Mouse (Mus musculus): ENCODE results near the gene Cftr.

The Cftr gene

DNA sequence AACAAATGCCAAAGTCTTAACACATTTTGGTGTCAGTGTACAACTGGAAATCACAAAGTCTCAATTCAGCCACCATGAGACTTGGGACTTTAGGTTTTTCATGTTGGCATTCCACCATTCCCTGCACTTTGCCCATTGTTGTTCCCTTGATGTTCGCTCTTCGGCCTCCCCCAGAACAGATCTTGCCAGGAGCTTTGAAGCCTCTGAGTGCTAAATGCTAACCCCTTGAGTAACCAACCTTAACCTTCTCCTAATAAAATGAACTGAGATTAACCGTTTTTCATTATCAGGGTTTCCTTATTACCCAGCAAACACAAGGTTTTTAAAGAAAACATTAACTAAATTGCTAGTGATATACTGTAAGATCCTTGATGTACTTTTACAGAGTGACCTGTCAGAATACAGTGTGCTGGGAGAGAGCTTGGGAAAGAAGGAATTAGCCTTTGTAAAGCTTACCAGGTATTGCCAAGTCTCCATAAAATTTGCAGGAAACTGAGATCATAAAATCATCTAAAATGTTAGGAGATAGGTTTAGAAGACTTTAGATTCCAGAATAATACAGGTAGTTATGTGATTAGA lies 144.0 kb downstream of the Cftr start:
- in situ Hi-C loops (cut with MboI, MseI) = no loop called here

DNA sequence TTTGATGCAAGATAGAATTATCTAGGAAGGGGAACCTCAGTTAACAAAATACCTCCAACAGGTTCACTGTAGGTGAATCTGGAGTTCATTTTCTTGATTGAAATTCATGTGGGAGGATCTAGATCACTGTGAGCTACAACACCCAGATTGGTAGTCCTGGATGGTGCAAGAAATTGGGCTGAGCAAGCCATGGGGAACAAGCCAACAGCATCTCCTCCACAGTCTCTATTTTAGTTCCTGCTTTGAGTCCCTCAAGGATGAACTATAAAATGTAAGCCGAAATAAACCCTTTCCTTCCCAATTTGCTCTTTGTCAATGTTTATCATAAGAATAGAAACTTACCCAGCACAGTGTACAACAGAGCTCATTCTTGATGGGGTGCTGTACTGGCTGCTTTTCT lies 152.5 kb downstream of the Cftr start:
- in situ Hi-C loops (cut with MboI, MseI) = no loop called here

DNA sequence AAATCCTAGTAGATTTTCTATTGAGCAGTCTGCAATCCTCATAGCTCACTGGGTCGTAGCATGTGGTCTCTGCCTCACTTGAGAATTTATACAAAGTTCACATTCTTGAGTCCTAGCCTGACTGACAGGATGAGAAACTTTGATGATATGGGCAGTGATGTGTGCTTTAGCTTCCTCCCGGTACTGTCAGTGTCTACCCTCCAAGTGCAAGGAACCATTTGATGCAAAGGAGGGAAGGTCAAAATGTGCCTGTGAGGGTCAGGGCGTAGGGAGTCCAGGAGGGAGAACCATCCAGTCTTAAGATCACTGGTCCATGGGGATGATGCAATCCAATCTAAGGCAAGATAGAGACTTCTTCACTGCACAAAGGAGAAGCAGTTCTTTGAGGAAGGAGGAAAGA lies 164.9 kb downstream of the Cftr start:
- in situ Hi-C loops (cut with MboI, MseI) = no loop called here

DNA sequence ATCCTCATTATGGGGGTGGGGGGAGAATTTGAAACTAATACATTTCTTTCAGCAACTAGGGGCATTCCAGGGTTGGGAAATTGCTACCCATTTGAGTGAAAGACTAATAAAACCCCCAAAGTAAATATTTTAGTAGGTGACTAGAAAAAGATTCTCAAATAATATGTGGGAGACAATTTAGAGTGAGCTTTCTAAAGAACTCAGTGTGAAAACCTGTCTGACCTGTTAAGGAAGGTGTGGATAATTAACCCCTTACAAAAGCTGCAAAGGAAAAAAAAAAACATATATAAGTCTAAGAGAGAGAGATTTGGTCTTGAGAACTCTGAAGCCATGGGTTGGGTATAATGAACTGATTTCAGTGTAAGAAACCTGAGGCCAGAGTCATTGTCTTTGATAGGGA lies 167.8 kb downstream of the Cftr start:
- in situ Hi-C loops (cut with MboI, MseI) = no loop called here

DNA sequence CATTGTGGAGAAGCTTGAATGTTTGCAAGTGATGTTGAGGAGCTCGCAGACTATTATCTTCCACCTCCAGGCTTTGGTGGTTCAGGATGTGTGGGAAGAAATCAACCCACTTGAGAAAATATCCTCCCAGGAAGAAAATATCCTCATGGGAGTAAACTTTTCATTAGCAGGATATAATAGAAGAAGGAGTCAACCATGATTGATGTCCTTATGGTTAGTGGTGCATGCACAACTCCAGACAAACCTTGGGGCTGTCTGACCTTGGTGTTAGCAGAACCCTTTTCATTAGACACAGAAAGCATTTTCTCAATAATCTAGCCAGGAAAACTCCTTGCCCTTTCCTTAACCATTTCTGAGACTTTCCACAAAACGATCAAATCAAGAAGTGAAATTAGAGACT lies 173.8 kb downstream of the Cftr start:
- in situ Hi-C loops (cut with MboI, MseI) = no loop called here

DNA sequence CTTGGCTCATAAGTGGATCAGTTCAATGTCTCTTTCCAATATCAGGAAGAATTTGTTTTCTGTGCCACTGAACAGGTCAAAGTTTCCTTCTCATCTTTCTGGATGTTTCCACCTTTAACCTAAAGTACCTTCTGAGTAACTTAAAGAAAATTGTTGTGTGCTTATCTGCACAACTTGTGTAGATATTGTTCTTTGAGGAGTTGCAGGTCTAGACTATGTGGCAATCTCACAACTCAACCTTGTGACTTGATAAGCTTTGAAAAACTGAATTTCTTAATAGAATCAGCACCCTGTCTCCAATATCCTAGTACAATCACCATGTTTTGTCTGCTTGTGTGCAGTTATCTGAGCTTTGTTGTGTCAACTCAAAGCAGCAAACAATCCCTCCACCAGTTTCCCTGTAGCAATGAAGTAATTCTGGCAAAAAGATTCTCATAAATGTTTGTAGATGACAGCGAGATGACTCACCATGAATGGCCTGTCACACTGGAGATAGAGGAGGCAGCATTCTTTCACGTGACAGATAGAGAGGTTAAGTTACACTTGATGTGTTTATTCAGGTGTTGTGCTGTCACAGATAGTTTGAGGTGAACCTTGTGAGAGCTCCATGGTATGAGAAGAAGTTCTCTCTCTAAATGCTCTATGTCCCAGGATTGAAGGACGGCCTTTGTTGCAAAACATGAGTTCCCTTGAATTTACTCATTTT lies 178.8 kb downstream of the Cftr start:
- in situ Hi-C loops (cut with MboI, MseI) = no loop called here

DNA sequence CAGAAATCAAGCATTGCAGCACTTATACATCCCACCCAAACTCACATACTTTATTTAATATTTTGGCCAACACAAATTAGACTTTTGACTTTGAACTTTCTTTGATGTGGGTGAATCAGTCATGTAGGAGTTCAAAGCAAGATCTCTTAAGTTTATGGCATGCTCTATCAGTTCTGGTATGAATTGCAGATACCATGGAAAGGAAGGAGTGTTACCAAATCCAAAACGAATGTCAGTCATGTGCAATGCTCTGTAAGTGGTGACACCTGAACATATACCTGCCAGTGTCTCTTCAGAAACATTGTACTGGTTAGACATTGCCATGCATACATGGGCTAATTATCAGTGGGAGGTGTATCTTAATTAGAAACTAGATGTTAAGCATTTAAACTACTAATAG lies 189.7 kb downstream of the Cftr start:
- in situ Hi-C loops (cut with MboI, MseI) = no loop called here

DNA sequence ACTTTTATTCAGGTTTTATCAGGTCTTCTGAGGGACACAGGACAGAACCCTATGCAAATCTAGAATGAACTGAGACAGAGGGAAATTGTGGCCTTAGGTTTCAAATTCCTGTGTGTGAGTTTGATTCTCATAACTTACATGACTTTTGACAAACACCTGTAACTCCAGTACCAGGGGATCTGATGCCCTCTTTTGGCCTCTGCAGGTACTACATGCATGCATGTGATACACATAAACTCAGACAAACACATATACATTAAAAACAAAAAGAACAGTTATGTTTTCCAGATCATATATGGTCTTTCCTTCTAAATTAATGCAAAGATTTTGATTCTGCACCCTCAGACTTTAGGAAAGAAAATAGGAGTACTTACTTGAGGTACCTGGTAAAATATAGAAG lies 190.5 kb downstream of the Cftr start:
- in situ Hi-C loops (cut with MboI, MseI) = no loop called here

DNA sequence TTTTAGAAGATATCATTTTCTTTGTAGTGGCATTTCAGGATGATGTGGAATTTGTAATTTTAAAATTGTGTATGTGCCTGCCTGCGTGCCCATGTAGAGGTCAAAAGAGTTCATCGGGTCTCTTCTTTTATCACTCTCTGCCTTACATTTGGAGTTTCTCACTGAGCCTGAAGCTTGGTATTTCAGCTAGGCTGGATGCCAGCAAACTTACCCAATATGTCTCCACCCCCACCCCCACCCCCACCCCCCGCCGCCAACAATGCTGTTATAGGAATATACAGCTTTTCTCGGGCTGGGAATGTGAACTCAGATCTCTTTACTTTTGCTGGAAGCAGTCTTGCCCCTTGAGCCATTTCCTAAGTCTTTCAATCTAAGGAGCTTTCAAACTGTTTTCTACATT lies 191.7 kb downstream of the Cftr start:
- in situ Hi-C loops (cut with MboI, MseI) = no loop called here

DNA sequence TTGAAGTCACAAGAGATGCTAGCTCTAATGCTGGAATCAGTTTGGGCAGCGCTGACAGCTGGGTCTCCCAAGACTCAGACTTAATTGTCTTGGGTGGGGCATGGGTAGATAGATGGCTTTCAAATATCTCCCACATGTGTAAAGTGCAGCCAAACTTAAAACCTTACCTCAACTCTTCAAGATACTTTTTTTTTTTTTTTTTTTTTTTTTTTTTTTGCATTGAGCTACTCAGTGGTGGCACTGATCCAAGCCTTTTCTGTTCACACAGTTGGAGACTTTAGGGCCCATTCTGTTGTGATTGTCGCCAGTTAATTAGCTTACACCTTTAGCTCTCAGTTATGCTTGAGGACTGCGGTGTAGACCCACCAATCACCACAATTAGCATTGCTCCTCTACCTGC lies 198.6 kb downstream of the Cftr start:
- in situ Hi-C loops (cut with MboI, MseI) = no loop called here

DNA sequence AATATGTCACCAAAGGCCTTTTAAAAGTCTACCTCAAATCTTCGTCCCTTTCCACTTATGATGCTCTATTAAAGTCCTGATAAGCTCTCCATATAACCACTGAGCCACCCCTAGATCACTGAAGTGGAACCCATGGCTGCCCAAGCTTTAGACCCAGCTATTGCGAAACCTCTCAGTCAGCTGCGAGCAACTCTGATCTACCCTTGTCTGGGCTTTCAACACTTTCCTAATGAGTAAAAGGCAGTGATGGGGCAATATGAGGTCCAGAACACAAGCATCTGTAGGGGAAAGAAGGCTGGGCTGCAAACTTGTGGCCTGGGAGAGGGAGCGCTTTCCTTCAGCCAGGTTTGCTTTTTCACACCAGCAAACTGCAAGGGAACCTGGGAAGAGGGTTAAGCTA lies 199.2 kb downstream of the Cftr start:
- in situ Hi-C loops (cut with MboI, MseI) = no loop called here

Measured in T-helper 1 cell (primary cell).